Mouse (Mus musculus): ENCODE measurements around the gene Ttc3.

Ttc3 gene

DNA sequence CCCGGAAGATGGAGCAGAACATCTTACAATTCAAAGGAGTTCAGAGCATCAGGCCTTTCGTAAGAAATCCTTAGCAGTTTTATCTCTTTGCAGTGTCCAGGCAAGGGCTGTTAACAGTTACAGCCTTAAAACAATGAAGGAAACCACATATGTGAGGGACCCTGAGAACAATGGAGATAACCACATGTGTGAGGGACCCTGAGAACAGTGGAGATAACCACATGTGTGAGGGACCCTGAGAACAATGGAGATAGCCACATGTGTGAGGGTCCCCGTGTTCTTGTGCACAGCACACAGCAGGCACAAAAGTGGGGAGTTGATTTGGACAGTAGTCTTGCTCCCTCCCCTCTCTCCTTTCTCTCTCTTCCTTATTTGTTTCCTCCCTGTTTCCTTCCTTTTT lies 12.3 kb upstream of the Ttc3 start:
- peak; percentile 38 for DNase-seq (ENCODE audit: extremely low read depth, low read depth)

DNA sequence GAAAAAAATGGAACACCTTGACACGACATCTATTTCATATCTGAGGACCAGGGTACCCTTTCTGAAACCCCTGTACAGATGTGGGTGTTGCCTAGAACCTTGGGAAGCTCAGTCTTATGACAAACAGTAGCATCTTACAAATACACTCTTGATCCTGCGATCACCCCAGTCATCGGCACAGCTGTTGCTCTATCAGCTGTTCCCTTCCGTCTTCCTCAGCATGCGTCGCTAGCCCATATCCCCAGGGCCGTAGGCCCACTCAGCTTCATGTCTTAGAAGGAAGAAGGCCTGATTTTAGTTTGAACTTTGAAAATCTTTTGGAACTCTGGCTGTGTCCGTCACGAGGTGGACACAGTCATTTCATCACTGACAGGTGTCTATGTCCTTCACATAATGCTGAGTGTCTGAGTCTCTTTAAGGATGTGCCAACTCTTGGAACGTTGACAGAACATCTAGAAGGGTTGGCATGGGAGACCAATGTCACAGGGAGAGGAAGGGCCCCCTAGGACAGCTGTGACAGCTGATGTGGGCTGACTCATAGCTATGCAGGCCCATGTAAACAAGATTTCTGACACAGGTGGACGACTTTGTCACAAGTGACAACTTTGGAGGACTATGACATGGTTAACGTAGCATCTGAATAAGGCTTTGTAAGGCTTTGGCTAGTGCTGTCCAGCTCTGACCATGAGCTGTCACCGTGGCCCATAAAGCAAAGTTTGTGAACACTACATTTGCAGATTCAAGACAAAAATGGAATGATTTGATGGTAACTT lies 9.7 kb upstream of the Ttc3 start:
- DNase-seq (ENCODE audit: extremely low read depth, low read depth) = no peak

DNA sequence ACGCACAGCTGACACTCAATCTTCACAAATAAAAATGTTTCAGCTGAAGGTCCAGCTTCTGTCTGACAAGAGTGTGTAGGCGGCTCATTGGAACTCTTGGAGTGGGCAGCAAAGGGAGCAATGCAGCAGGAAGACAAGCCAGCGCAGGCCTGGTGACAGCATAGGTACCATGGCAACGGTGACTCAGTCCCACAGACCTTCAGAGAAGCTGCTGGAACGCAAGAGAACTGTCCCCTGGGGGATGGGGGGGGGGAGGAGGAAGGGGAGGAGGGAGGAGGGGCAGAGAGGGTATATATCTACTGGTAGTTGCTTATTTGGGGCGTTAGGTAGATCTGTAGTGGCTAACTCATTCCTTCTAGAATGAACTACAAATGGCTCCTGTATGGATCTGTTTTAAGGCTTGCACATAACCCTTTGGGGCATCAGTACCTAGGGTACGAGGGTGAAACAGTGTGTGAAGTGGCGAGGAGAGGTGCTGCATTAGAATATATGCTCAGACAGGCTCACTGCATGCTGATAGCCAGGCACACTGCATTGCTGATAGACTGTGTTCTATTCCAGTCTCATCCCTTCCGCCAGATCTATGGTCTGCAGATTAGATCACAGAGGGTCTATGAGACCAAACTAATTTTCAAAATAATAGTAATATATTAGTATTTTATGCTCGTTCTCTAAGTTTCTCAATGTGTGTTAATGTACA lies 8.1 kb upstream of the Ttc3 start:
- DNase-seq (ENCODE audit: extremely low read depth, low read depth) = no peak

DNA sequence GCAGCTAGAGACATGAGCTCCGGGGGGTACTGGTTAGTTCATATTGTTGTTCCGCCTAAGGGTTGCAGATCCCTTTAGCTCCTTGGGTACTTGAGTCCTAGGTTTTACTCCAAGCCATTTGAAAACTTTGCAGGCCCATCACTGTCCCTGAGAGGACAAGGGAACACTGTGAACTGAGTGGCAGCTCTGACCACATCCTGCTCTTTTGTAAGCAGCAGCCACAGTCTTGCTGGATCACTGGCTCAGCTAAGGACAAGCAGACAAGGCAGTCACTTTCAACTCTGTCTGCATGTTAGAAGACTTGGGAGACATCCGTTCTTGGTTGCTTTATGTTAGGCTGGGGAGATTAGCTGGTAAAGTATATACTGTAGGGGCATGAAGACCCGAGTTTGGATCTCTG lies 6.6 kb upstream of the Ttc3 start:
- DNase-seq (ENCODE audit: extremely low read depth, low read depth) = no peak

DNA sequence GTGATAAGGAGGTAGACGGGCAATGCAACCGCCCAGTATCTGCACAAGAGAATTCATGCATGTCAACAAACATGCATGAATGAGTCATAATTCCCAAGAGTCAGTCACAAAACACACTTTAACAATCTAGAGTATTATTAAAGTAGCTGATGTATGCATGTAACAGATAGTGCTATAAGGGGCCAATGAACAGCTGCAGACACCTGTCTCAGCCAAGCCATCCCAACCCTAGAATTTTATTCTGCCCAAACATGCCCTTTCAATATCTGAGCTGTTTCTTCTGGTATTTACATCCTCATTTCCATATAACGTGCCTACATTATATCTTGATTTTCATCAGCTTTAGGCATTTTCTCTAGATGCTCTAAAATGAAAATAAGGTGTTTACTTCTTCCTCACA lies 5.0 kb upstream of the Ttc3 start:
- DNase-seq (ENCODE audit: extremely low read depth, low read depth) = no peak

DNA sequence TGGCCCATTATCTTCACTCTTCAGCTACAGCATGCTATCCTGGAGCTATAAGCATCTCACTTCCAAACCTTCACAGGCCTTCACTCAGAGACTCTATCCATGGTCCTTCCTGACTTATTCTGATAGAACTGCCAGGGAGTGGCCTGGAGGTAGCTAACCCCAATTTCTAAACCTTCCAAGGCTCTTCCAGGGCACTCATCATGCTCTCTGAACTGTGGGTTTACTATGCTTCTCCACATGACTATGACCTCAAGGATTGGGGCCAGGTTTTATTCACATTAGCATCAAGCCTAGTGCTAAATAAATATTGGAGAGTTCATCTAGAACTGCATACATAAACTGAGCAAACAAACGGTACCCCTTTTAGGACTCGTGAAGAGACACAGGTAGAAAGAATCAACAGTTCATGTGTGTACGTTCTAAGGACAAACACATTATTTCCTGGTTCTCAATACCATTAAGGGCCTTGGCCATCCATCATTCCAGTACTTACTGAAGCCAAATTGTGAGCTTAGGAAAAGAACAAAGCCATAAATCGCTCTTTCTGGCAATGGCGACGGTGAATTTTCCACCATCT lies 734 bp upstream of the Ttc3 start:
- no peak for DNase-seq (ENCODE audit: extremely low read depth, low read depth)

DNA sequence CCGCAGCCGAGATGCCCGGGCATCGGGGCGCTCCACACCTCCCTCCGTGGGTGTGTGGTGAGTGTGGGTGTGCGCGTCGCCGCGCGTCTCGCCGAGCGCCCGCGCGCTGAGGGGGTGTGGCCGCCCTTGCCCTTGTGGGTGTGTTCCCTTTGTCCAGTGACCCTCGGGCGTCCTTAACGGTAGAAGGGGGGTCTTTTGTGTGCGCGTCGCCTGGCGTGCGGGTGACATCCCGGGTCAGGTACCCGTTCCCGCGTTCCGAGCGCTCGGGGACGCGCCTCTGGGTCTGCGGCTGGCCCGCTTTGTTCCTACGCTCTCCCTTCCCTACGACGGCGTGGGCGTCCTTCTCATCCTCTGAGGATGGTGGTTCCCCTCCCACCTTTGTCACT lies 490 bp downstream of the Ttc3 start:
- DNase-seq (ENCODE audit: extremely low read depth, low read depth) = peak; percentile 41

DNA sequence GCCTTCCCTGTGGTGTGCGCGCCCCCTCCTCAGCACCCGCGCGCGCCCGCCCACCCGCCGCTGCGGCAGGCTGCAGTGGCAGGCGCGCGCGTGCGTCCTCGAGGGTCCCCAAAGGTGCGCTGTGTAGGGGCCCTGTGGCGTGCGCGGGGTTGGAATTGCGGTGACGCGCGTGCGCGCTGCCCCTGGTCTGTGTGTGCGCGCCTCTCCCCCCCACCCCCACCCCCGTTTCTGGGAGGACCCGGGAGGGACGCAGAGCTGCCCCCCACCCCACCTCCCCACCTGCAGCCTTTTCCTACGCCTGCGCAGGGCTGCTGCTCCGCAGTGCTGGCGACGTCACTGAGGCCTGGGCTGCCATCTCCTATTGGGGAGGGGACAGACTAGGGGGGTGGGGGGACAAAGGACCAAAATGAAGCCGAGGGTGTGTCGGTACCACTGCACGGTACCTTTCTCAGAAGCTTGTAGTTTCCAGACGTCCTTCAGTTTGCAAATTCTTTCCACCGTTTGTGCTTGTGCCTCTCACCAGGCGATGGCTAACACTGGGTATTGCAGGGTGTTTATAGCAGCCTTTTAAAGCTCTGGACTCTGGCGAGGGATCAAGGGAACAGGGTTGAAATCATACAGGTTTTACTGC lies 998 bp downstream of the Ttc3 start, which contains the start of gene Pigp:
Pigp (minus strand) TSS at position 542 of the 631 bp plus-strand sequence.
- DNase-seq (ENCODE audit: extremely low read depth, low read depth) = peak; percentile 66

DNA sequence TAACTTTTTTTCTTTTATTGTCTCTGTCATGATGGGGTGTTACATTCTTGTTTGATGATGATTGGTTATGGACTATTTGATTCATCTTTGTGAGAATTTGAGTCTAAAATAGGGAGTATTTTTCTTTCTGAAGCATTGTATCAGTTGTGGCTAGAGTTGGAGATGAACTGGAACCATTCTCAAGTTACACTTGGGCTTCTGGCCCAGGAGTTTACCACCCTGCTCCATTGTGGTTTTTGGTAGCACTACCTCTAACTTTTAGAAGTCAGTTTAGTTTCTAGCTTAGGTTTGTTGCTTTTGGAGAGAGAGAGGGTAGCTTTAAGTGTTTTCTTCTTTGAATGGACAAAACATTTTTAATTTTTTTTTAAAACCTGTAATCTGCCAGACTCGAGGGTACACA lies 9.0 kb downstream of the Ttc3 start:
- no peak for DNase-seq (ENCODE audit: extremely low read depth, low read depth)

DNA sequence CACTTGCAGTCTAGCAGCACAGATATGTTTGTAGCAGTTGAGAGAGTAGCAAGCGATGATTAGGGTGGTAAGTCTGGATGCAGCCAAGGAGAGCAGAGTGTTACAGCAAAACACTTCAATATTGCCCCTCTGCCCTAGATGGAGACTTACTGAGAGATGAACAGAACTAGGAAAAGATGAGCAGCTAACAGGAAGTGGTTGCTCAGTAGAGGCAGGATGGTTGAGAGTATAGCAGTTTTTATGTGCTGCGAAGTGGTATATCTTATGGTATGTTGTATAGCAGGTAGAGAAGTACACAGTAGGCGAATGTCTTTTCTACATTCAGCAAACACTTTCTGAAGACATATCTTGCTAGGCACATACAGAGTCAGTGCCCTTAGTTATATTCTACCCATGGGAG lies 12.9 kb downstream of the Ttc3 start:
- no peak for DNase-seq (ENCODE audit: extremely low read depth, low read depth)

DNA sequence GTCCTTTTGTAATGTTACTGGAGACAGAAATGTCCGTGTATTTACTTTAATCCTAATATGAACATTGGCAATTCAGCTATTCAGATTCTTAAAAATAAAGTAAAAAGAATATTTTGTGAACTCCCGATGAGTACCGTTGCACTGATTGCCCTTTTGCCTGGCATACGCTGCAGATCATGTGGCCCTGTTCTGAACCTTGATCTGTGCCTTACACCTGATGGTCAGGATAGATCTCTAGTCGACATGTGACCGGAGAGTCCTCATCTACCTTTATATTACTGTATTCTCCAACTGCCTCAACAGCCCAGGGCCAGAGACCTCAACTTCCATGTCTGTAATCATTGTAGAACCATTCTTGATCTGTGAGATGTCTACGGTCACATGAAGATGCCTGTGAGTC lies 17.3 kb downstream of the Ttc3 start:
- DNase-seq (ENCODE audit: extremely low read depth, low read depth) = no peak

DNA sequence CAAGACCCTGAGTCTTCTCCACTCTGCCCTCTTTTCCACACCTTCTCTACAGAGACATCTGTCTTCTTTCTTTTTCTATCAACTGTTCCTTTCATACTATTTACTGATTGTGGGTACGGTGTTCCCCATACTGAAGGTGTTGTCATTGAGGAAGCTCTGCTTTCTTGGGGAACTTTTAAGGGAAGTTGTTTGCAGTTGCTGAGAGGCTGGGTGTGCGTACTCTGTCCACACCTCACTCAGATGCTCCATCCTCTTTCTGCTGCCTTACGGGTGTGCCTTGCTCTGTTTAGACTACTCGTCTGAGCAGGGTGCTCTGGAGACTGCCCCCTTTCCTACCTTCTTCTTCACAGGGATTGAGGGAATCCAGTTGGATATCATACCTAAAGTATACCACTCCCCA lies 21.9 kb downstream of the Ttc3 start:
- no peak for DNase-seq (ENCODE audit: extremely low read depth, low read depth)

DNA sequence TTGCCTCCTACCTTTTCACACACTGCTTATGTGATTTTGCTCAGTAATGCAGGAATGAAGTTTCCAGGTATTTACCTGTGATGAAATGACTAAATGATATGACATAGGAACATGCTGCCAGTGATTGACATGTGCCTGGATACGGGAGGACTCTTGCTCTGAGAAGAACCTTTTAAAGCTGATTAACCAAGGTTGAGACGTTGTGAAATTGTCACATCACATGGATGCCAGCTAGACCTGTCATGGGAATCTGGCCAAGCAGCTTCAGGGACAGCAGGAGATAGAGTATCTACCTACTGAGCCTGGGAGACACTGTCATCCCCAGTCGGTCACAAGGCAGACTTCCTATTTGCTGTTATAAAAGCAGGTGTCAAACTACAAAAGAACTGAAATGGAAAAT lies 24.6 kb downstream of the Ttc3 start:
- DNase-seq (ENCODE audit: extremely low read depth, low read depth) = no peak

DNA sequence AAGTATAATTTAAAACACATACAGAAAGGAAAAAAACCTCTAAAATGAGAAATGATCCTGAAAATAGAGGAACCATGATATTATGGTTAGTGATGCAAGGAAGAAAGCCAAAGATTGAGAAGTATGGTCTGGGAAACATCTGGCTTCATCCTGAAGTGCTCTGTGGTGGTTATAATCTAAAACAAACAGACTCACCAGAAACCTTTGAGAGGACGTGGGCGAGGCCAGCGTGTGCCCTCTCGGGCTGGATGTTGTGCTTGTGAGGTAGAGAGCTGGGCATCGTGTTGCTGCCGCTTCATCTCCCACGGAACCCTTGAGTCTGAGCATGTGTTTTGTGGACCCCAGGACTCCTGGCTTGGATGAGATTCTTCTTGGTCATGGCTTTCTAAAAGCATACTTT lies 26.2 kb downstream of the Ttc3 start:
- no peak for DNase-seq (ENCODE audit: extremely low read depth, low read depth)

DNA sequence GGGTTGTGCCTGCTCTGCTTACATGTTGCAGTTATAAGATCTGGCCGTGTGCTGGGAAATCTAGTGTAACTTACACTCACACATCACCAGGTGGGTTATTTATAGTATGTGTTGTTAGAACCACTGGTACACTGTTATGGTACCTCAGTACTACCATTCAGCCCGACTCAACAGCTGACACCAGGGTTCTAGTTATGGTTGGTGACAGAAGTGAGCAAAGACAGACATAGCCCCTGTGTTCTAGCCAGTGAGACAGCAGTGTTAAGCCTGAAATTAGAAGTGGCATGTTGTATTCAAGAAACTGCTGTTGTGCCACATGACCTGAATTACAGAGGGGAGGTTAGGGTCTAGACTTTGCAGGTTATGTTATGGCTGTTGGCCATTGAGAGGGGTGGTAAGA lies 28.7 kb downstream of the Ttc3 start:
- no peak for DNase-seq (ENCODE audit: extremely low read depth, low read depth)

DNA sequence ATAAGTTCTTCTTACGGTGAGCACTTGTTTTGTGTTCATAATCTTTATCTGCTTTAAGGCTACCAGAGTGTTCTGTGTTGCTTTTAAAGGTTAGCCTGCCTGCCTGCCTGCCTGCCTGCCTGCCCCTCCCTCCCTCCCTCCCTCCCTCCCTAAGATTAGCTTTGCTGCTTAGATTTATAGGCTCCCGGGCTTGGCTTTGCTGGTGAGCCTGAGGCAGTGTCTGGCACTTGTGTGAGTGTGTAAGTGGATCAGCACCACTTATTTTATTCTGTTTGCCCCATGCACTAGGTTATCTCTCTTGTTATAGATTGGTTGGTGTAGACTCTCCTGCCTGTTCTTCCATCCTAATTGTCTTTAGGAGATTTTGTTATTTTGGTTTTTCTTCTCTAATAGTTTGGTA lies 31.2 kb downstream of the Ttc3 start:
- DNase-seq (ENCODE audit: extremely low read depth, low read depth) = no peak

DNA sequence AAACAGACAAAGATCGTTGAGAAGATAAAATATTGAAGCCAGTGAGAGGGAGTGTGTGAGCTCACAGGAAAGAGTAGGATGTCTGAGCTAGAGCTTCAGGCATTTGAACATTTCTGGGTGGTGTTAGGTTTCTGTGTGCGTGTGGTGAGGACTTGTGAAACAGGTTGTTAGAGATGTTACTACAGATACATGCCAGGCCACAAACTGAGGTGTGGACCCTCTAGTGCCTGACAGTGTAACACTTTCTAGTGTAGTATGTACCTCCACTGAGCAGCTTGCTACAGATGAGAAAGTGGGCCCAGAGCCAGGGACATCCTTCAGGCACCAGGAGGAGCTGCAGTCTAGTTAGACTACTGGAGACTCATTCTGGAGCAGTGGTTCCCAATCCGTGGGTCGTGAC lies 31.8 kb downstream of the Ttc3 start:
- no peak for DNase-seq (ENCODE audit: extremely low read depth, low read depth)

DNA sequence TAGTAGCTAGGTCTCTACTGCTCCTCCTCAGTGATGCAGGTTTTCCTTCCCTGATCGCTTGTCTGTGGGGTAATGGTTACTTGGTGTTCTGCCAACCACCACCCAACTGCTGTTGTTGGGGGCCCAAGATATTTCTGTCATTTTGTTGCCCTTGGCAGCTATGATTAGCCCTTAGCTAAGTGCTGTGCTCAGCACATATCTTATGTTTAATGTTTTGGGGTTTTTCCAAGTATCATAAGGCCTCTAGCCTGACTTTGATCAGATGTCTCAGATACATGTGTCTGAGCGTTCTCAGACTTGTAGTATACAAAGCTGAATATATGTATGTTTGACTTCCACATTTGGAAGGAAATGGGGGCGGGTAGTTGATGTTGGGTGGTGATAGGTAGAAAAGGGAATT lies 40.9 kb downstream of the Ttc3 start:
- DNase-seq (ENCODE audit: extremely low read depth, low read depth) = peak; percentile 41

DNA sequence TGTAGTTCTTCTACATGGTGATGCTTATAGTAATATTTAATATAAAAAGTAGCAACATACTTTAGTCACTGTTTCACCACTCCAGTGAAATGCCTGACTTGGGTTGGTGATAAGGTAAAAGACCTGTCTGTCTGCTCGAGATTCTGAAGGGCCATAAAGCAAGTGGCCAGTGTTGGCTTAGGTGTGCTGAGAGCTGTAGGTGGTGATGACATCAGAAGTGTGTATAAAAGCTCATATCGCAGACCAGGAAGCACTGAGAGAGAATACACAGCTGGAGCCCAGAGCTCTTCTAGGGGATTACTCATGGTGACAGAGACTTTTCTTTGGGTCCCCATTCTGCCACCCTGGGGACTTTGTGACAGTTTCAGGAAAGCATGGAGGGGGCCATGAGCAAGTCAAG lies 41.8 kb downstream of the Ttc3 start:
- no peak for DNase-seq (ENCODE audit: extremely low read depth, low read depth)

DNA sequence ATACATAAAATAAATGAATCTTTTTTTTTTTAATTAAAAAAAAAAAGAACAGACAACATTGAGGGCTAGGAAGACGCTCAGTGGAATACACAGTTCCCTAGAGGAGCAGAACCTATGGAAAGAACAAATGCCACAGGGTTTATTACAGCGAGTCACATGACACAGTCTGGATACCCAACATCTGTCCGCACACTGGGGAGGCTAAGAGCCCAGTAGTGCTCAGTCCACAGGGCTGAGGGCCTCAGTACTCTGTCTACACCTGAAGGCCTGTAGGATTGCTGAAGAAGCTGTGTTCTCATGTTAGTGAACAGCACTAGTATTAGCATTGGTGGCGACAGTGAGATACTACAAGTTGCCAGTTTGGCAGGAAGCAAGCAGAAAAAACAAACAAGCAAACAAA lies 42.3 kb downstream of the Ttc3 start:
- DNase-seq (ENCODE audit: extremely low read depth, low read depth) = no peak

DNA sequence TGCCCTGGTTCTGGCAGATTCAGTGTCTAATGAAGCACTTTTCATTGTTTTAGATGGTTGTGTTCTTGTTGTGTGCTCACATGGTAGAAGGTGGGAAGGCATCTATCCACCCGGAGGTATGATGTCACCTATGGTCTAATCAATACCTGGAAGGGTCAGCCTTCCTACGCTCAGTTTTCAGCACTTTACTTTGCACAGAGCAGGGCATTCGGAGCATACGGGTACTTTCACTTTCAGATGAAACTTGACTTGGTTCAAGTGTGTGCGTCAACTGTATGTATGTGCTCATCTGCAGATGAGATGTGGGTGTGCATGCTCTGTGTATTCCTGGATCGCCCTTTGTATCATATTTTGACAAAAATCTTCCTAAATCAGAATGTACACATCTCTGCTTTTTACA lies 43.7 kb downstream of the Ttc3 start:
- DNase-seq (ENCODE audit: extremely low read depth, low read depth) = no peak

DNA sequence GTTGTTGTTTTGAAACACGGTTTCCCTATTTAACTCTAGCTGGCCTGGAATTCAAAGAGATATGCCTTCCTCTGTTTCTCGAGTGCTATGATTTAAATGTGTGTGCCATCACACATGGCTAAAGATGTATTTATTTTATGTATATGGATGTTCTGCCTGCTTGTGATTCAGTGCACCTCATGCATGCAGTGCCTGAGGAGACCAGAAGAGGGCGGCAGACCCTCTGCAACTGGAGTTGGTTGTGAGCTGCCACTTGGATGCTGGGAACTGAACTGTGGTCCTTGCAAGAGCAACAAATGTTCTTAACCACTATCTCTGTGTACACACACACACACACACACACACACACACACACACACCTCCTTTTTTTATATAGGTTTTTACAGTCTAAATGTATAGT lies 50.1 kb downstream of the Ttc3 start:
- no peak for DNase-seq (ENCODE audit: extremely low read depth, low read depth)

Data from MEL-GATA-1-ER (cell line).